Mouse (Mus musculus): ENCODE results near the gene Dpagt1. TPM values are rescaled to one million over a fixed set of nuclear protein-coding genes. Genes with fewer than 3 reads are reported as not detected.

Dpagt1 gene
- polyA plus RNA-seq, 1 experiment from 2014 or later = 25.3 TPM

GRCm38 (mm10) chr9:44326371-44327063, 698 bp downstream of the Dpagt1 start:
- Histone ChIP-seq H3K9me3 (ENCODE audit: control insufficient read depth) (no peaks in the 10 kb centered on the region), H3K4me3 (ENCODE audit: low read depth, low read length) (peak overlapping the region; percentile 82), H3K4me2 (replicated peaks; ENCODE audit: low read depth) (peak overlapping the region; percentile 76), H3K36me3 (ENCODE audit: control insufficient read depth, insufficient read depth) (peaks cover 11% of the 10 kb centered on the region; the same call in 1 of the 2 replicates), H3K4me1 (replicated peaks; ENCODE audit: control insufficient read depth, insufficient read depth, low read length) (no peaks in the 10 kb centered on the region; the same call in 1 of the 2 replicates), H3K27ac (ENCODE audit: low read depth, low read length) (peak overlapping the region; percentile 91), H3K27me3 (replicated peaks; ENCODE audit: control insufficient read depth, insufficient read depth, low read length) (no peaks in the 10 kb centered on the region), H3K9ac (ENCODE audit: low read depth, low read length) (peak overlapping the region; percentile 87)
- under 1% methylated on average over 38 of the region's 38 CpGs for WGBS
- peak; percentile 89 for ATAC-seq
- peak; percentile 1; the same call in 1 of the 2 replicates for TF ChIP-seq CTCF (IDR thresholded peaks at IDR 0.05; ENCODE audit: low read depth)

- Histone ChIP-seq H3K9me3 (ENCODE audit: control insufficient read depth) (no peaks in the 10 kb centered on the region), H3K27me3 (replicated peaks; ENCODE audit: control insufficient read depth, insufficient read depth, low read length) (no peaks in the 10 kb centered on the region), H3K4me1 (replicated peaks; ENCODE audit: control insufficient read depth, insufficient read depth, low read length) (no peaks in the 10 kb centered on the region; the same call in 1 of the 2 replicates), H3K9ac (ENCODE audit: low read depth, low read length) (peak overlapping the region; percentile 87), H3K4me2 (replicated peaks; ENCODE audit: low read depth) (peak overlapping the region; percentile 76), H3K27ac (ENCODE audit: low read depth, low read length) (peak overlapping the region; percentile 91), H3K36me3 (ENCODE audit: control insufficient read depth, insufficient read depth) (peaks cover 17% of the 10 kb centered on the region; the same call in 1 of the 2 replicates), H3K4me3 (ENCODE audit: low read depth, low read length) (peak overlapping the region; percentile 82)
- under 1% methylated on average over 22 of the region's 22 CpGs for WGBS
- ATAC-seq = peak; percentile 31
- no peak for TF ChIP-seq CTCF (IDR thresholded peaks at IDR 0.05; ENCODE audit: low read depth)
These were observed 1.4 kb downstream of the Dpagt1 start for GRCm38 (mm10) chr9:44327064-44327711.

- TF ChIP-seq CTCF (IDR thresholded peaks at IDR 0.05; ENCODE audit: low read depth) = no peak
- H3K9ac ChIP-seq (ENCODE audit: low read depth, low read length) = no peak overlapping the region
These were observed 2.1 kb downstream of the Dpagt1 start for GRCm38 (mm10) chr9:44327926-44328325.

GRCm38 (mm10) chr9:44330736-44331135, 4.9 kb downstream of the Dpagt1 start:
- H3K36me3 ChIP-seq (ENCODE audit: control insufficient read depth, insufficient read depth) = peaks cover 29% of the 10 kb centered on the region
- H3K9me3 ChIP-seq (ENCODE audit: control insufficient read depth) = no peaks in the 10 kb centered on the region
- no peak for ATAC-seq
- H3K4me3 ChIP-seq (ENCODE audit: low read depth, low read length) = no peak overlapping the region
- 71% methylated on average over 6 of the region's 6 CpGs for WGBS
- H3K9ac ChIP-seq (ENCODE audit: low read depth, low read length) = no peak overlapping the region
- H3K4me1 ChIP-seq (replicated peaks; ENCODE audit: control insufficient read depth, insufficient read depth, low read length) = no peaks in the 10 kb centered on the region; the same call in 1 of the 2 replicates
- H3K27ac ChIP-seq (ENCODE audit: low read depth, low read length) = no peak overlapping the region
- no peak for TF ChIP-seq CTCF (IDR thresholded peaks at IDR 0.05; ENCODE audit: low read depth)
- H3K4me2 ChIP-seq (replicated peaks; ENCODE audit: low read depth) = no peak overlapping the region
- no peaks in the 10 kb centered on the region for H3K27me3 ChIP-seq (replicated peaks; ENCODE audit: control insufficient read depth, insufficient read depth, low read length)

More at GRCm38 (mm10) chr9:44327926-44328325, 2.1 kb downstream of the Dpagt1 start:
- H3K27ac ChIP-seq (ENCODE audit: low read depth, low read length) = no peak overlapping the region
- ATAC-seq = no peak
- no peaks in the 10 kb centered on the region for H3K9me3 ChIP-seq (ENCODE audit: control insufficient read depth)
- WGBS = 90% methylated on average over 5 of the region's 5 CpGs
- peak overlapping the region; percentile 76 for H3K4me2 ChIP-seq (replicated peaks; ENCODE audit: low read depth)
- H3K4me3 ChIP-seq (ENCODE audit: low read depth, low read length) = peak overlapping the region; percentile 82
- H3K36me3 ChIP-seq (ENCODE audit: control insufficient read depth, insufficient read depth) = peaks cover 23% of the 10 kb centered on the region
- no peaks in the 10 kb centered on the region; the same call in 1 of the 2 replicates for H3K4me1 ChIP-seq (replicated peaks; ENCODE audit: control insufficient read depth, insufficient read depth, low read length)
- H3K27me3 ChIP-seq (replicated peaks; ENCODE audit: control insufficient read depth, insufficient read depth, low read length) = no peaks in the 10 kb centered on the region

GRCm38 (mm10) chr9:44332918-44333638, 7.3 kb downstream of the Dpagt1 start:
- H3K27me3 ChIP-seq (replicated peaks; ENCODE audit: control insufficient read depth, insufficient read depth, low read length) = no peaks in the 10 kb centered on the region
- no peak overlapping the region for H3K9ac ChIP-seq (ENCODE audit: low read depth, low read length)
- H3K36me3 ChIP-seq (ENCODE audit: control insufficient read depth, insufficient read depth) = peaks cover 29% of the 10 kb centered on the region
- no peak overlapping the region for H3K4me2 ChIP-seq (replicated peaks; ENCODE audit: low read depth)
- no peak for TF ChIP-seq CTCF (IDR thresholded peaks at IDR 0.05; ENCODE audit: low read depth)
- no peak overlapping the region for H3K4me3 ChIP-seq (ENCODE audit: low read depth, low read length)
- WGBS = 92% methylated on average over 13 of the region's 13 CpGs
- H3K9me3 ChIP-seq (ENCODE audit: control insufficient read depth) = no peaks in the 10 kb centered on the region
- H3K4me1 ChIP-seq (replicated peaks; ENCODE audit: control insufficient read depth, insufficient read depth, low read length) = no peaks in the 10 kb centered on the region
- no peak for ATAC-seq
- no peak overlapping the region; the same call in 1 of the 2 replicates for H3K27ac ChIP-seq (ENCODE audit: low read depth, low read length)

All from intestine, postnatal 0 days (tissue).